Mouse (Mus musculus): ENCODE data around the gene Vsig1.

GRCm38 (mm10) chrX:140978943-140979342 is 71.5 kb downstream of the Vsig1 start:
- no peak for TF ChIP-seq CTCF (IDR thresholded peaks at IDR 0.05)
- no peak for TF ChIP-seq EP300 (IDR thresholded peaks at IDR 0.05)
